Mouse (Mus musculus): ENCODE results near the gene Dync1li2.

GRCm38 (mm10) chr8:104422313-104422712 is 20.5 kb downstream of the Dync1li2 start:
- TF ChIP-seq POLR2A (IDR thresholded peaks at IDR 0.05; ENCODE audit: low read depth, low read length) (no peak), CTCF (IDR thresholded peaks at IDR 0.05; ENCODE audit: borderline replicate concordance, insufficient read depth, low read length) (no peak)

All from embryonic fibroblast, embryonic 13.5 days (primary cell).